In the genomic region with DNA sequence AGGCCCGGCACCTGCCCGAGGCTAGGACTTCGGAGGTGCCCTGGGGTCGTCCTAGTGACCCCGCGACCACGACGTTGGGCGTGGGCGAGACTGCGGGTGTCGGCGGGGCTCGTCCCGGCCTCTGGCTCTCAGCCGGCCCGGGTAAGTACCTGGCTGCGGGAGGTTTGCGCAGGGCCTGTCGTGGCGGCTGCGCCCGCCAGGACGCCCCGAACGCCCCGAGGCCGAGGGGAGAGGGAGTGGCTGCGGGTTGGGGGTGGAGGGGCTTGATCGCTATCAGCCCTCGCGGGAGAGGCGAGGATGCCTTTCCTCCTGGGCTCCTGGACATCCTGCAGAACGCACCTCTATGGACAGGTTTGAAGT, we compare ENCODE assay signal across 7 mouse cellular contexts. TPM values are rescaled to one million over a fixed set of nuclear protein-coding genes. Genes with fewer than 3 reads are reported as not detected.
A peak's percentile ranks its signal among the peaks of the same experiment; 100 is the strongest.
DNase-seq lines count a peak whose midpoint lies in the region; ATAC-seq lines count a peak whose summit lies in the region.

No protein-coding gene starts in this region.

- no peaks in the 10 kb centered on the region for H3K9me3 ChIP-seq in lung, embryonic 15.5 days
- no peaks in the 10 kb centered on the region for H3K9me3 ChIP-seq in forebrain, embryonic 10.5 days
- H3K9me3 ChIP-seq in midbrain, embryonic 13.5 days: no peaks in the 10 kb centered on the region

- no peaks in the 10 kb centered on the region for H3K27me3 ChIP-seq in lung, embryonic 15.5 days
- H3K27me3 ChIP-seq in forebrain, embryonic 10.5 days (ENCODE audit: poor library complexity, severe bottlenecking): peaks cover 18% of the 10 kb centered on the region
- no peaks in the 10 kb centered on the region; the same call in 1 of the 2 replicates for H3K27me3 ChIP-seq in midbrain, embryonic 13.5 days

- H3K9ac ChIP-seq in lung, embryonic 15.5 days: peak overlapping the region; percentile 65
- peak overlapping the region; percentile 73 for H3K9ac ChIP-seq in midbrain, embryonic 13.5 days (replicated peaks)

- DNase-seq in lung, postnatal 25 days (ENCODE audit: low spot score): no peak
- DNase-seq in R1 (ENCODE audit: low read depth, low spot score): peak; percentile 53
- DNase-seq in forebrain, embryonic 10.5 days (ENCODE audit: extremely low spot score, low spot score): no peak
- DNase-seq in kidney, postnatal 4 days: peak; percentile 28 to 51
- no peak for DNase-seq in layer of hippocampus, postnatal 10 days (ENCODE audit: low spot score in 2 of 2)

- H3K4me3 ChIP-seq in lung, embryonic 15.5 days: peak overlapping the region; percentile 65
- H3K4me3 ChIP-seq in forebrain, embryonic 10.5 days: peak overlapping the region; percentile 69
- peak overlapping the region; percentile 64 for H3K4me3 ChIP-seq in midbrain, embryonic 13.5 days (replicated peaks)

- H3K27ac ChIP-seq in lung, embryonic 15.5 days: peak overlapping the region; percentile 42
- H3K27ac ChIP-seq in forebrain, embryonic 10.5 days: peak overlapping the region; percentile 90
- peak overlapping the region; percentile 67 for H3K27ac ChIP-seq in midbrain, embryonic 13.5 days

- peak overlapping the region; percentile 53 for H3K4me2 ChIP-seq in lung, embryonic 15.5 days
- peak overlapping the region; percentile 57 for H3K4me2 ChIP-seq in midbrain, embryonic 13.5 days (replicated peaks)

- no peaks in the 10 kb centered on the region for H3K36me3 ChIP-seq in lung, embryonic 15.5 days
- H3K36me3 ChIP-seq in forebrain, embryonic 10.5 days (replicated peaks): no peaks in the 10 kb centered on the region
- H3K36me3 ChIP-seq in midbrain, embryonic 13.5 days: no peaks in the 10 kb centered on the region

- 7% methylated on average over 29 of the region's 34 CpGs for WGBS in lung, embryonic 15.5 days
- WGBS in forebrain, embryonic 10.5 days: 28% methylated on average over 12 of the region's 34 CpGs
- 30% methylated on average over 20 of the region's 34 CpGs for WGBS in midbrain, embryonic 13.5 days

- peak; percentile 64 for ATAC-seq in lung, embryonic 15.5 days (ENCODE audit: borderline replicate concordance, extremely low read depth, low FRiP score, low TSS enrichment)
- ATAC-seq in midbrain, embryonic 13.5 days: peak; percentile 86

- no peaks in the 10 kb centered on the region for H3K4me1 ChIP-seq in lung, embryonic 15.5 days
- H3K4me1 ChIP-seq in forebrain, embryonic 10.5 days: no peaks in the 10 kb centered on the region
- peaks cover 13% of the 10 kb centered on the region for H3K4me1 ChIP-seq in midbrain, embryonic 13.5 days (replicated peaks)

RNA-seq across cellular contexts. Expression of gene Tab3, which starts 0.3 kb away (rescaled TPM):
- polyA plus RNA-seq in lung, embryonic 15.5 days (2015; fragmentation: Nextera tagmentation; extraction: Ambion mirVana): 4.0 and 5.1 TPM in 2 replicates
- polyA plus RNA-seq in forebrain, embryonic 10.5 days (2016; fragmentation: Nextera tagmentation; extraction: Ambion mirVana): 3.8 and 4.3 TPM in 2 replicates
- polyA plus RNA-seq in midbrain, embryonic 13.5 days (2015; fragmentation: Nextera tagmentation; extraction: Ambion mirVana): 6.6 TPM in 2 replicates
- 10 to 100 TPM; 15.0 to 17.1 TPM for total RNA-seq in layer of hippocampus, postnatal 10 days (2021)

Comparison
In these comparisons a context has a peak if more than half of its experiments do, and no peak if none do; other contexts are left out.
1. DNase-seq: peak in R1 (single experiment) and kidney, postnatal 4 days (2 of 2); none in lung, postnatal 25 days (single experiment), forebrain, embryonic 10.5 days (single experiment) and layer of hippocampus, postnatal 10 days (0 of 2).
2. Peak in every context shown above with its lines, with median percentiles within 50 percentile points of each other: H3K27ac ChIP-seq and H3K4me3 ChIP-seq.